Mouse (Mus musculus) forebrain, embryonic 15.5 days (tissue): ENCODE data around the gene Btrc. TPM values are rescaled to one million over a fixed set of nuclear protein-coding genes. Genes with fewer than 3 reads are reported as not detected.
"Not testable (repeated sequence)": the region's sequence is repeated elsewhere in the genome, so short reads cannot be mapped to it uniquely, and the experiment has no call there.

Source experiments
- ATAC-seq: fragments of 200-750 bp; cut with Nextera tagmentation; replicated peaks from 2 replicates; pipeline ENCODE4 v1.8.0; 2017; ENCODE audit warnings: mild to moderate bottlenecking, moderate TSS enrichment, moderate library complexity
- H3K27ac ChIP-seq: fragments of 300-500 bp; sonication (generic); replicated peaks from 2 replicates; pipeline ENCODE4 v1.5.1; 2015; ENCODE audit warnings: mild to moderate bottlenecking, inconsistent platforms
- H3K27me3 ChIP-seq: fragments of 300-500 bp; sonication (generic); 2 replicates; pipeline ENCODE4 v1.6.1; 2015; ENCODE audit warnings: inconsistent platforms
- H3K36me3 ChIP-seq: fragments of 300-500 bp; sonication (generic); 2 replicates; pipeline ENCODE4 v1.6.1; 2015; ENCODE audit warnings: mild to moderate bottlenecking, inconsistent platforms
- H3K4me1 ChIP-seq: fragments of 300-500 bp; sonication (generic); 2 replicates; pipeline ENCODE4 v1.6.1; 2015; ENCODE audit warnings: inconsistent platforms
- H3K4me2 ChIP-seq: fragments of 300-500 bp; sonication (generic); replicated peaks from 2 replicates; pipeline ENCODE4 v1.6.1; 2015; ENCODE audit warnings: mild to moderate bottlenecking, inconsistent platforms
- H3K4me3 ChIP-seq: fragments of 300-500 bp; sonication (generic); 2 replicates; pipeline ENCODE4 v1.5.1; 2015; ENCODE audit warnings: mild to moderate bottlenecking, inconsistent platforms
- H3K9ac ChIP-seq: fragments of 300-500 bp; sonication (generic); replicated peaks from 2 replicates; pipeline ENCODE4 v1.6.1; 2015; ENCODE audit warnings: mild to moderate bottlenecking, inconsistent platforms
- H3K9me3 ChIP-seq: fragments of 300-500 bp; sonication (generic); 2 replicates; pipeline ENCODE4 v1.6.1; 2016; ENCODE audit warnings: inconsistent platforms
- WGBS: fragments of 180-500 bp; shearing (Covaris S2); methylation state at CpG from one replicate; pipeline ENCODE4 v1.1.7; 2015; ENCODE audit warnings: mixed read lengths; 5-methylcytosine and 5-hydroxymethylcytosine counted together
- polyA plus RNA-seq: library from polyadenylated mRNA; unstranded; fragments of >200 nt; fragmentation: Nextera tagmentation; extraction: Ambion mirVana; gene quantifications from 2 replicates; pipeline ENCODE4 v1.2.1, GENCODE M21; 2015

The Btrc gene
- 52.9 and 63.7 TPM in 2 replicates for polyA plus RNA-seq

- peak; percentile 99 for ATAC-seq
- WGBS: under 1% methylated on average over 42 of the region's 42 CpGs
- Histone ChIP-seq H3K4me1 (peaks cover 24% of the 10 kb centered on the region), H3K27me3 (no peaks in the 10 kb centered on the region), H3K4me2 (peak within 1 kb of the TSS; percentile 59), H3K27ac (peak within 1 kb of the TSS; percentile 98), H3K9ac (peak within 1 kb of the TSS; percentile 87), H3K36me3 (no peaks in the 10 kb centered on the region), H3K9me3 (no peaks in the 10 kb centered on the region), H3K4me3 (peak within 1 kb of the TSS; percentile 92)
These were observed at the start of gene Btrc for GRCm38 (mm10) chr19:45363384-45363926. Btrc (plus strand) TSS chr19:45363734.

DNA sequence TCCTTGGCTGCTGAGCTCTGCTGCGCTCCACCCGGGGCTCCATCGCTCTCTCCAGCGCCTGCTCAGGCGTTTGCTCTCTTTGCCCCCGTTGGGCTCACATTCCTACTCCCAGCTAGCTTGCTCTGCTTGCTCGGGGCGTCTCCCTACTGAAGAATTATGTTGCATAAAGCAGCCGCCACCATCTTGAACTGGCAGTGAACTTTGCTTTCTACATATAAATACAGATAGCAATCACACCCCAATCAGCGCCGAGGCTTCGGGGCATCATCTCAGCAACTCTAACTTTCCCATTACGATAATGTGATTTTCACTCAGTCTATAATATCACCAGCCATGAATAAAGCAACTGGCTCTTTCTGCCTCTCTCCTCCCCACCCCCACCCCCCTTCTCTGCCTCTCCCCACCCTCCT, 46.1 kb upstream of the Btrc start:
- Histone ChIP-seq H3K27me3 (no peaks in the 10 kb centered on the region), H3K4me3 (no peak overlapping the region), H3K27ac (peak overlapping the region; percentile 53), H3K9ac (no peak overlapping the region), H3K9me3 (no peaks in the 10 kb centered on the region), H3K4me1 (peaks cover 12% of the 10 kb centered on the region), H3K4me2 (no peak overlapping the region), H3K36me3 (no peaks in the 10 kb centered on the region)
- 39% methylated on average over 13 of the region's 13 CpGs for WGBS
- ATAC-seq: peak; percentile 60; the same call in 1 of the 2 replicates

DNA sequence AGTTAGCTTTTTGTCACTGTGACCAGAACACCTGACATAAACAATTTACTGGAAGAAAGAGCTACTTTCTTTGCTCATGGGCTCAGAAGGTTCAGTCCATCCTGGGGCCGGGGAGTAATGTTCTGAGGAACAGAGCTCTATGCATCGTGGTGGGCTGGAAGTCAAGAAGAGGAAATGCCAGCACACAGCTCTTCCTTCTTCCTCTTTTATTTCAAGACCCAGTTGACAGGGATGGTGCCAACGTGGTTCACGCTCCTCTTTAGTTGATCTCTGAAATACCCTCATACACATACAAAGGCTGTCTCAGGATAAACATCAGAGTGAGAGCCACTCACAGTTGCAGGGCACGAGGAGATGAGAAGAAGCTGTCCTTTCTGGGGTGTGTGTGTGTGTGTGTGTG, 42.5 kb upstream of the Btrc start:
- Histone ChIP-seq H3K4me2 (no peak overlapping the region), H3K27ac (no peak overlapping the region), H3K27me3 (no peaks in the 10 kb centered on the region), H3K9me3 (no peaks in the 10 kb centered on the region), H3K36me3 (no peaks in the 10 kb centered on the region), H3K4me3 (no peak overlapping the region), H3K4me1 (peaks cover 7% of the 10 kb centered on the region), H3K9ac (no peak overlapping the region)
- no peak for ATAC-seq
- 79% methylated on average over 5 of the region's 5 CpGs for WGBS

DNA sequence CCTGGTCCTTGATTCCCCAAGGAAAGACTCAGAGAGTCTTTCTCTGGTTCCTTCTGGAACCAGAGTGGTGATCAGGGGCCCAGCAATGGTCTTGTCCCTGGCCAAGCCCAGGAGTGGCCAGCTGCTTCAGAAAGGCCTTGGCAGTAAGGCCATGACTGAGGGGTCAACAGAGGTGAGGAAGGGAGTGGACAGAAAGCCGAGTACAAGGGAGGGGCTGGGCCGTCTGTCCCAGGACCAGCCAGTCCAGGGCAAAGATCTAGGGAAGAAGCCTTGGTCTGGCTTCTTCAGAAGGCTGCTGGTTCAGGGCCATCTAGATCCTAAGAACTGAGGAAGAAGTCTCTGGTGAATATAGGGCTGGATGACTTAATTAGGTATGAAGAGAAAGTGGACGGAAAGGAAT, 34.5 kb upstream of the Btrc start:
- Histone ChIP-seq H3K9ac (no peak overlapping the region), H3K4me3 (no peak overlapping the region), H3K27ac (no peak overlapping the region), H3K36me3 (no peaks in the 10 kb centered on the region), H3K4me2 (no peak overlapping the region), H3K9me3 (no peaks in the 10 kb centered on the region), H3K4me1 (peaks cover 19% of the 10 kb centered on the region), H3K27me3 (no peaks in the 10 kb centered on the region; the same call in 1 of the 2 replicates)
- WGBS: 65% methylated on average over 3 of the region's 3 CpGs
- no peak for ATAC-seq

DNA sequence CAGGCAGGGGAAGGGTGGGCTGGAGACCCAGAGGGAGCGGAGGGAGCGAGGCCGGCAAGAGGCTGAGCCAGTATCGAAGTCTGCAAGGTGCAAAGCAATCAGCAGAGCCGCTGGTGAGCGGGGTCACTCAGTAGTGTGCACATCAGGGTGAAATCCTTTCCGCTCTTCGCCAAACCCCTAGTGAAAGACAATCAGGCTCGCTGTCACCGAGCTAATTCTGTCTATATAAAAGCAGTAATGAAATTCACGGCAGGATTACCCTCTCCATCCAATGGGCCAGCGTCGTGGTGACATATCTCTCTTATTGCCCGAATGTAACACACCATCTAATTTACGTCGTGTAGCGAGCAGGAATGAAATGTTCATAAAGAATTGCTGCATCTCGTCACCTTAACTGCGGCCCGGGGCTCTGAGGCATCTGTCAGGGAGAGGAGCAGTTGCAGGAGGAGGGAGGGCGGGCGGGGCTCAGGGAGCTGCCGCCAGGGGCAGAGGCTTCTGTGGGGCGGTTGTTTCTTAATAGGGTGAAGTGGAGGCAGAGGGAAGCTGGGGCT, 33.7 kb upstream of the Btrc start:
- Histone ChIP-seq H3K4me2 (peak overlapping the region; percentile 36), H3K4me1 (peaks cover 19% of the 10 kb centered on the region), H3K36me3 (no peaks in the 10 kb centered on the region), H3K9ac (no peak overlapping the region; the same call in 1 of the 2 replicates), H3K4me3 (peak overlapping the region; percentile 10; the same call in 1 of the 2 replicates), H3K27me3 (no peaks in the 10 kb centered on the region; the same call in 1 of the 2 replicates), H3K27ac (no peak overlapping the region), H3K9me3 (no peaks in the 10 kb centered on the region)
- no peak for ATAC-seq
- WGBS: 5% methylated on average over 23 of the region's 24 CpGs

- no peak for ATAC-seq
- Histone ChIP-seq H3K4me3 (no peak overlapping the region), H3K36me3 (no peaks in the 10 kb centered on the region), H3K27me3 (no peaks in the 10 kb centered on the region), H3K9ac (no peak overlapping the region), H3K27ac (no peak overlapping the region), H3K4me2 (no peak overlapping the region), H3K4me1 (peaks cover 4% of the 10 kb centered on the region; the same call in 1 of the 2 replicates), H3K9me3 (no peaks in the 10 kb centered on the region)
- WGBS: 84% methylated on average over 6 of the region's 6 CpGs
These were observed 26.8 kb upstream of the Btrc start for GRCm38 (mm10) chr19:45336718-45337117.

GRCm38 (mm10) chr19:45338182-45338581, 25.4 kb upstream of the Btrc start:
- ATAC-seq: 0 out of 2 replicates have a peak, but pooled peaks have one; percentile 23
- Histone ChIP-seq H3K9me3 (no peaks in the 10 kb centered on the region), H3K9ac (no peak overlapping the region), H3K4me2 (no peak overlapping the region), H3K36me3 (no peaks in the 10 kb centered on the region), H3K4me3 (no peak overlapping the region), H3K4me1 (peaks cover 4% of the 10 kb centered on the region; the same call in 1 of the 2 replicates), H3K27me3 (no peaks in the 10 kb centered on the region), H3K27ac (peak overlapping the region; percentile 75)
- 33% methylated on average over 10 of the region's 10 CpGs for WGBS

- no peak for ATAC-seq
- H3K27me3 ChIP-seq: no peaks in the 10 kb centered on the region
- no peak overlapping the region for H3K4me2 ChIP-seq
These were observed 19.6 kb upstream of the Btrc start for GRCm38 (mm10) chr19:45343941-45344340.

DNA sequence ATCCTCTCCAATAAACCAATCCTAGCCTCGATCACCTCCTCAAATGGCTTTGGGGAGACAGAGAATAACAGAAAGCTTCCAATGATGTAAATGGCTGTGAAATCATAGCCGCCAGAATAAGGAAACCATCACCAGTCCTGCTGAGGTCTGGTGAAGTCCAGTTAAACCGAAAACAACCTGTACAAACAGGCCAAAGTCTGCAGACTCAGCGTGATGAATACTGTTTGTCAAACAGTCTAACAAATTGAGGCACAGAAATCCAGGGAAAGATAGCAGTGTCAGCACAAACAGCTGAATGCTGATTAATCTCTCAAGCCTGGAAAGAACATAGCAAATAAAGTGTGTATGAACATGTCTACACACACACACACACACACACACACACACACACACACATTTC, 15.3 kb upstream of the Btrc start:
- no peak overlapping the region for H3K4me2 ChIP-seq
- no peaks in the 10 kb centered on the region for H3K9me3 ChIP-seq
- no peaks in the 10 kb centered on the region for H3K4me1 ChIP-seq
- H3K9ac ChIP-seq: no peak overlapping the region
- no peak overlapping the region for H3K27ac ChIP-seq
- 70% methylated on average over 4 of the region's 4 CpGs for WGBS
- H3K36me3 ChIP-seq: no peaks in the 10 kb centered on the region
- no peak overlapping the region for H3K4me3 ChIP-seq
- no peaks in the 10 kb centered on the region for H3K27me3 ChIP-seq
- ATAC-seq: no peak

More at GRCm38 (mm10) chr19:45343941-45344340, 19.6 kb upstream of the Btrc start:
- no peak overlapping the region for H3K9ac ChIP-seq
- H3K4me3 ChIP-seq: no peak overlapping the region
- 61% methylated on average over 5 of the region's 5 CpGs for WGBS
- H3K4me1 ChIP-seq: no peaks in the 10 kb centered on the region
- no peaks in the 10 kb centered on the region for H3K9me3 ChIP-seq
- H3K27ac ChIP-seq: no peak overlapping the region
- no peaks in the 10 kb centered on the region for H3K36me3 ChIP-seq

DNA sequence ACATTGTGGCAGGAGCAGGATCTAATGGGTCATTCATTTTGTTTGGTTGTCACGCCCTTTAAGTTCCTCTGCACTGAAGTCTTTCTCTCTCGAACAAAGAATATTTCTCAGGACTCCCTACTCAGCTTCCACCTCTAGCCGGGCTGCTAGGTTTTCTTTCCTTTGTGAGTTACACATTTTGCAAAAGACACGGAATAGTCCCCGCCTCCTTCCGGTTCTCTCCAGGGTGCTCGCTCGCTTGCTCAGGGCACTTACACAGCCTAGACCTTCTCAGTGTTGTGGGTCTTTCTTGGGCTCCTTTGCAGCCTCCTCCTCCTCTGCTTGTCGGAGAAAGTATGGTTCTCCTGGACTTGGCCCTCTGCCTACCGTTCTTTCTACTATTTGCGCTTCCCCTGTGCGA, 13.1 kb upstream of the Btrc start:
- Histone ChIP-seq H3K4me2 (no peak overlapping the region), H3K9ac (no peak overlapping the region), H3K4me3 (no peak overlapping the region), H3K36me3 (no peaks in the 10 kb centered on the region), H3K4me1 (no peaks in the 10 kb centered on the region), H3K27ac (no peak overlapping the region), H3K9me3 (no peaks in the 10 kb centered on the region), H3K27me3 (no peaks in the 10 kb centered on the region)
- 65% methylated on average over 12 of the region's 12 CpGs for WGBS
- no peak for ATAC-seq

DNA sequence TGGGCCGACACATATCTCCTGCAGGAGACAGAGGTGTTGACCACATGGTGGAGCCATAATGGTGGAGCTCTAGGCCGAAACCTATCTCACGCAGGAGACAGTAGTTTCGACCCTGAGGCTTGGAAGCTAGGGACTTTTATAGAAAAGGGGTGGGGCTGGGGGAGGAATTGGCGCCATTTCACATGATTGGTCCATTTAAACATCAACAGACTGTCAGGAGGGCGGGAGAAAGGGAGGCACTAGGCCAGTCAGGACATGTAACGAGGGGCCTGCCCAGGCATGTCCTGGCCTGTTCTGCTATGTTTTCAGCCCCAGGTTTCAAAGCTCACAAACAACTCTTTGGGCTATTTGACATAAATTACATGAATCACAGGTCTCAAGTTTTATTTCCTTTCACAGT, 10.8 kb upstream of the Btrc start:
- not testable (repeated sequence) for H3K27me3 ChIP-seq, H3K27ac ChIP-seq, H3K9me3 ChIP-seq, H3K4me2 ChIP-seq, ATAC-seq, H3K4me3 ChIP-seq, H3K9ac ChIP-seq, H3K4me1 ChIP-seq, H3K36me3 ChIP-seq
- WGBS: 87% methylated on average over 7 of the region's 7 CpGs

DNA sequence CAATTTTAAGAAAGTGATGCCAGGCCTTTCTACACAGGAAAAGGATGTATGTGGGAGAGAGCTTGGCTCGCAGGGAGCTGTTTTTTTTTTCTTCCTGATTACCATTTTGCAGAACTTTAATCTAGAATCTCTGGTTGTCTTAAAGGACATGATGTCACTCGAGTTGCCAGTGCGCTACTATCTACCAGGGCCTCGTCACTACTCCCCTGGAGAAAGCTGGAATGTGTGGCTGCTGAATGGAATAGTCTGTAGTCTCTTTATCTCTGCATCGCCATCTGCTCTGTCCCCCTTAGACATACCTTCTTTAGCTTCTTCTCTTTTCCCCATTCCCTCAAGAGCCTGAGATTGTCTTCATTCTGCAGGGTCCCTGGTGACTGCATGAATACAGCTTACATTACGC, 7.9 kb upstream of the Btrc start:
- Histone ChIP-seq H3K4me3 (no peak overlapping the region), H3K9me3 (no peaks in the 10 kb centered on the region), H3K27me3 (no peaks in the 10 kb centered on the region), H3K36me3 (no peaks in the 10 kb centered on the region), H3K27ac (no peak overlapping the region), H3K9ac (no peak overlapping the region), H3K4me1 (no peaks in the 10 kb centered on the region), H3K4me2 (no peak overlapping the region)
- 82% methylated on average over 6 of the region's 6 CpGs for WGBS
- ATAC-seq: no peak

- not testable (repeated sequence) for H3K27ac ChIP-seq, H3K27me3 ChIP-seq, H3K4me2 ChIP-seq, H3K36me3 ChIP-seq, ATAC-seq, H3K4me1 ChIP-seq, H3K4me3 ChIP-seq, H3K9ac ChIP-seq, H3K9me3 ChIP-seq
- WGBS: 72% methylated on average over 6 of the region's 6 CpGs
These were observed 6.7 kb upstream of the Btrc start for GRCm38 (mm10) chr19:45356868-45357267.
